Mouse (Mus musculus) B cell, adult 2 months (primary cell): Measurements from ENCODE around the gene Spem2.
"Not testable (repeated sequence)": the region's sequence is repeated elsewhere in the genome, so short reads cannot be mapped to it uniquely, and the experiment has no call there.

Experiments used
- DNase-seq, 2 experiments: peaks; one replicate each; pipeline ENCODE4 v3.0.0; 2022

The Spem2 gene

DNA sequence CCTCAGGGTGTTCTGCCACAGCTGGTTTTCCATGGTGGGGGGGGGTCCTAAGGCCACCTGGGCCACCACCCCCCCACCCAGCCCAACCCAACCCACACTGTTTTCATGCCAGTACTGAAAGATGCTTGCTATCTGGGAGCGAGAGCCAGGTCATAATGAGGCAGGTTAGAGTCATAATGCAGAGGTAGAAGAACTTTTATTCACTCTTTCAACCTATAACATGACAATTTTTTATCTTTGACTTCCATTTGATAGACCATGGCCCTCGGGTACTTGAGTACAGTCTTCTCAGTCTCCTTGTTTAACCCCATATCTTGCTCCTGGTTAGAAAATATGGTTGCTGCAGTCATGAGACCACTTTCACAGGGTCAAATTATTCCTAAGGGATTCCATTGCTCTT lies at the start of gene Spem2:
Gene Spem2, minus strand, starts transcription at position 101 of the 400 bp plus-strand sequence.
- DNase-seq, result no peak

DNA sequence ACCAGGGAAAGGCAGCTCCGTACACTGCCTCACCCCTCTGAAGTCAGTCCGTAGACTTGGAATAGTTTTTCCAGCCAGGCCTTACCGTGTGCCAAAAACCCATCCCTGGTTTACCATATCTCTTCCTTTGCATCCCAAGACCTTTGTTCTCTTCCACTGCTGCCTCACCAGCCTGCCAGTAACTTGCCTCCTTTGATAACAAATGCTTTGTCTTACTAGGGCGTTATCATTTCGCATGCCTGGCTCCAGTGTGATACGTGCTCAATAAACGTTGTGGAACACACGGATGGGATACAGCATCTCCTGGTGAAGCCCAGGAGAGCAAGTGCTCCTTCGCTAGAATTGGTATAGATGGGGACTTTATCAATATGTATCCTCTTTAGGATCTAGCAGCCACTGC lies 49.1 kb upstream of the Spem2 start:
- DNase-seq, result no peak

DNA sequence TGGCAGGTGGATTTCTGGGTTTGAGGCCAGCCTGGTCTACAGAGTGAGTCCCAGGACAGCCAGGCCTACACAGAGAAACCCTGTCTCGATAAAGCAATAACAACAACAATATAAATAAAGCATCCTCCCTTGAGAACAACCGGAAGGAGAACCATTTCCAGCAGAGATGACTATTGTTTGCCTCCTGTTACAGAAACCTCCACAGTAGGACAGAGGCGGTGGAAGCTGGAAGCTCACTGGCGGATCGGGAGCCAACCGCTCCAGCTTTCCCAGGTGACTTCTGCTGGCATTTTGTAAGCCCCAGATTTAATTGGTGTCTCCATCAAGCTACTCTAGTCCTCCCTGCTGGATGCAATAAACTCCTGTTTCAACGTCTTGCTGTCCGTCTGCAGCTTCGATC lies 47.3 kb upstream of the Spem2 start:
- DNase-seq, result no peak

GRCm38 (mm10) chr11:69864138-69864860 lies 46.0 kb upstream of the Spem2 start:
- no peak for DNase-seq

- not testable (repeated sequence) for DNase-seq
These were observed 45.5 kb upstream of the Spem2 start for GRCm38 (mm10) chr11:69863729-69864128.

- DNase-seq, result no peak
These were observed 40.1 kb upstream of the Spem2 start, which contains the start of gene Tnk1 for GRCm38 (mm10) chr11:69858113-69858998. TSS of gene Tnk1 (minus strand) at chr11:69858730.

GRCm38 (mm10) chr11:69855347-69855746 lies 37.1 kb upstream of the Spem2 start:
- DNase-seq, result peak; percentile 78

DNA sequence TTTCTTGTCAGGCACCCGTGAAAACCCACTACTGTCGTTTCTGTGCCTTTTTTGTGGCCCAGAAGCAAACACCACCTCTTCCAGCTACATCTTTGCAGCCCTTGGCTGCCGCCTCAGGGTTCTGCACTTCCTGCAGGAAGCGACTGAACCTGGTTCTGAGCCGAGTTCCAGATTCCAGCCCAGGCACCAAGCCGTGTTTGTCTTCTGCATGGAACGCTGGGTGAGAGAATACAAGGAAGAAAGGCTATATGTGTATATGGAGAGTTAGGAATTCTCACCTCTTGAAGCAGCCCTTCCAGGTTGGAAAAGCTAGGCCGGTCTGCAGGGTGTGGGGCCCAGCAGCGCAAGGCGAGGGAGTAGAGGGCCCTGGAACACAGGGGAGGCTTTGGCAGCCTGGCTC lies 36.4 kb upstream of the Spem2 start:
- DNase-seq, result no peak

GRCm38 (mm10) chr11:69853994-69854393 lies 35.7 kb upstream of the Spem2 start:
- peak in 1 of 2 experiments; percentile 19 for DNase-seq

- peak in 1 of 2 experiments; percentile 31 for DNase-seq
These were observed 32.5 kb upstream of the Spem2 start for GRCm38 (mm10) chr11:69850754-69851153.

DNA sequence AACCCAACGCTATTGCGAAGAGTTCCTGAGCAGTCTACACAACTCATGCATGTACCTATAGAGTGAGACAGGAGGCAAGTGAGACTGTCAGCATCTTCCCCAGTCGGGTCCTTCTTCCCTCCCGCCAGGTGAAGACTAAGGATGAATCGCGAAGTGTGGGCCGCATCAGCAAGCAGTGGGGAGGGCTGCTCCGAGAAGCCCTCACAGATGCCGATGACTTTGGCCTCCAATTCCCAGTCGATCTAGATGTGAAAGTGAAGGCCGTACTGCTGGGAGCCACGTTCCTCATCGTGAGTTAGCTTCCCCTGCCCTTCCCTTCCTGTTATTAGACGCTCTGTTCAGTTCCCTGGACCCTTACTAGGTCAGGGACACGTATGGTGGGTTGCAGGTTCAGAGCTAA lies 31.6 kb upstream of the Spem2 start:
- no peak for DNase-seq

DNA sequence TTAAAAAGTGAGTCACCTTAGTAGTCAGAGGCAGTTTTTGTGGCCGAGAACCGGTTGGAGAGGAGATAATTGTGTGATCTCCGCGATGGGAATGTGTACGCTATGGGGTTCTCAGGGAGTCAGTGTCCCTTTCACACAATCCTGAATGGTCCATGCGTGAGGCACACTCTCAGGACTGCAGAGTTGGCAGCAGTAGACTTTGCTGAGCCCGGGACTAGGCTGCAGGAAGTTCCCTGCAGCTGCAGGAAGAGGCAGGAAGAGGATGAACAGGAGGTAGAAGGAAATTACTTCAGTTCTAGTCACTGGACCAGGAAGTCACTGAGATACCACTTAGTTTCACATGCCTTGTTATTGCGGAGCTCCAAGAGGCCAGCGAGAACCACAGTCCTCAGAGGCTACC lies 30.9 kb upstream of the Spem2 start:
- no peak for DNase-seq

- no peak for DNase-seq
These were observed 29.8 kb upstream of the Spem2 start for GRCm38 (mm10) chr11:69848021-69848420.

DNA sequence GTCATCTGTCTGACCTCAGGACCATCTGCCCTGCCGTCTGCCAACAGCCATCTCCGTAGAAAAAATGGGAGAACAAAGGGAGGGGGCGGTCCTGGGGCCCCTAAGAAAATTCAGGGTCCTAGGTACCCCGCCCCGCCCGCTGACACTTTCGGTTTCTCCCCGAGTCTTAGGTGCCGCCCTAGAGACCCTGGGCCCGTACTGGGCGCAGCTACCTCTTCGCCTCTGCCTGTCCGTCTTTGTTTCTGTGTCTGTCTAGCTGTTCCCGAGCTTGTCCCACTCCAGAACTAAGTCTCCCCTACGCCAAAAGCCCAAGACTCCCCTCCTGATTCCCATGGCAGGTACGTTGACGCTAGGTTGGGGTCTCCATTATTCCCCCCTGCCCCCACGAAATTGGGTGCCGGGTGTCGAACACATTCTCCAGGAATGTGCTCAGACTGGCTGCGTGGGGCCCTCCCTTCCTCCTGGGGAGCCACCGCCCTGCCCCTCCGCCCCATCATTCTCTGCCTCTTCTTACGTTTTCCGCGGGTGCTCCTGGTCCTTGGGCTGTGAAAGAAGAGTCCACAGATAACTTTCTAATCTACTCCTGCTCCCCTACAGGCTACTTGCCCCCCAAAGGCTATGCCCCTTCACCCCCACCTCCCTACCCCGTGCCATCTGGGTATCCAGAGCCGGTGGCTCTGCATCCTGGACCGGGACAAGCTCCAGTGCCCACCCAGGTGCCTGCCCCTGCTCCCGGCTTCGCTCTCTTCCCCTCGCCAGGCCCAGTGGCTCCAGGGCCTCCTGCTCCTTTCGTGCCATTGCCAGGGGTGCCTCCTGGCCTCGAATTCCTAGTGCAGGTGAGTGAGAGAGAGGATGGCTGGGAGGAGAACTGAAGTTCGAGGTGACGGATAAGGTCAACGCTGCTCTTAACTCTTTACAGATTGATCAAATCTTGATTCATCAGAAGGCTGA lies 28.7 kb upstream of the Spem2 start:
- DNase-seq, result no peak

DNA sequence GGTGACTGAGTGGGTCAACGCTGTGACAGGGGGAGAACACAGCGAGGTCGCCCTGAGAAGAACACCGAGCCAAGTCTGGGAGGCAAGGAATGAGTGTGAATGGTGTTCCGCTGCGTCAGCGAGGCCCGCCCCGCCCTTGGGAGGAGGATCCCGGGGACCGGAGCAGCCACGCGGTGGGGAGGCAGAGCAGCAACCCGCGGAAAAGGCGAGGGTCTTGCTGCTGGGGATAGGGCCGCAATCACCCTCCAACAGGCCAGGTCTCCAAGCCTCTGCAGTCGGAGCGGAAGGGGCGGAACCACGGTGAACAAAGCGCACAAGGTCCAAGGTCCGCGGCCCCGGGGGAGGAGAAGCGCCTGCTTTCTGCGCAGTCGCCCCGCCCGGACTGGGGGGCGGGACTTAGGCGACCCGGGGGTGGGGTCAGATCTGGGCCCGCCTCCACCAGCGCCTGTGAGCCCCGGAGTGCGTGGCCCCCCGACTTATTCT lies 28.0 kb upstream of the Spem2 start, which contains the start of gene Plscr3:
Gene Plscr3, plus strand, starts transcription at position 179 of the 483 bp plus-strand sequence.
- peak; percentile 93 for DNase-seq

DNA sequence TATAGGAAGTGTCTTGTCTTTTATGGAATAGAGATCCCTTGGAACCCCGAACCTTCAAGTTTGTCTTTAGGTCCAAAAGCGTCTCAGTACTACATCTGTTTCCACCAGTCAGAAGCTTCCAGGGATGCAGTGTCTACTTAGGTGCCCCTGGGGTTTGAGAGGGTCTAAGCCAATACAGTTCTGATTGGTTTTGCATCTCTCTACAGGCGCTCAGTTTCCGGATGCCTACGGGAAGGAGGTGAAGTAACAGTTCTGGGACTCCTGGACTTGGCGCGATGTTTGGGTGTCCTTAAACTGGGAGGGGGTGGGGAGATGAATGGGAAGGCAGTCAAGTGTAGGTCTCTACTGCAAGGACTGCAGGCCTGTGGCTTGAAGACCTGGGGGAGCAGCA lies 20.4 kb upstream of the Spem2 start:
- no peak for DNase-seq

DNA sequence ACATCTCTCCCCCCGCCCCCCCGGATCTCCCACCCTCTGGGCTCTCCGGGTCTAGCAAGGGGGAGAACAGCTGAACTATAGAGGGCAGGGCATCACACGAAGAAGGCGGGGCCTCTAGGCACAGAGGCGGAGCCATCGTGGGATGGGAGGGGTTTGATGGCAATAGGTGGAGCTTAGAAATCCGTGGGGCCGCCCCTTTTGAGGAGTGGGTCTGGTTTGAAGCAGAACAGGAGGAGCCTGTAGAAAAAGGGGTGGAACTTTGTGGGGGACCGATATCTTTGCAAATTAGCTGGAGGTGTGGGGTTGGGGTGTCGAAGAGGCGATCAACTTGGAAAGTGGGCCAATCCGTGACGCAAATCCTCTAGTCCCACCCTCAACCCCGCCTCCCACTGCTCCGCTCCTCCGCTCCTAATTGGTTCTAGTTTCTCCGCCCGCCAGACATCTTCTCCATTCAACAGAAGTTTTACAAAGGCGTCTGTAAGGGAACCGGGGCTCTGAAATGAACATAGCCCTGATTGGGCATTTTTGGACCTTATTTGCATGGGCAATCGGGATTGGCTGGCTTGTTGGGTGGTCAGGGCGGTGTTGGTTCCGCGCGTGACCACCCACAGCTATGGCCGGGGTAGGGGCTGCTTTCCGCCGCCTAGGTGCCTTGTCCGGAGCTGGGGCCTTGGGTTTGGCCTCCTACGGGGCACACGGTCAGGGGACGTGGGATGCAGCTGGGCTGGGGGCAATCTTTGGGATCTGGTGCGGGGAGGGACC lies 19.9 kb upstream of the Spem2 start, which contains the start of gene Tmem256:
Gene Tmem256, plus strand, starts transcription at position 563 of the 762 bp plus-strand sequence.
- DNase-seq, result peak; percentile 91 to 94

DNA sequence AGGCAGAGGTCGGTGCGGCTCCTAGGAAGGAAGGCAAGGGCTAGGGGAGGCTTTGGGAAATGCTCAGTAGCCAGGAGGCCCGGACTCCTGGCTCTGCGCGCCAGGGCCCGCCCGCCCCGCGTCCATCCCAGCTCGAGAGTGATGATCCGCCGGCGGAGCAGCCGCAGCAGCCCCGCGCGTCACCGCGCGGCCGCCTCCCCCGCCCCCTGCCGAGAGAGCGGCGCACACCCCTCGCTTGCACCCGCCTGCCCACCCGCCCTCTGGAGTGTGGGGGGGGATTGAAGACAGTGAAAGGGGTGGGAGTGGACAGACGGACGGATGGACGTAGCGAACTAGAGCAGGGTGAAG lies 19.3 kb upstream of the Spem2 start, which contains the start of gene Nlgn2:
Gene Nlgn2, minus strand, starts transcription at position 181 of the 348 bp plus-strand sequence.
- DNase-seq, result no peak

GRCm38 (mm10) chr11:69836703-69837576 lies 18.7 kb upstream of the Spem2 start:
- DNase-seq, result no peak

DNA sequence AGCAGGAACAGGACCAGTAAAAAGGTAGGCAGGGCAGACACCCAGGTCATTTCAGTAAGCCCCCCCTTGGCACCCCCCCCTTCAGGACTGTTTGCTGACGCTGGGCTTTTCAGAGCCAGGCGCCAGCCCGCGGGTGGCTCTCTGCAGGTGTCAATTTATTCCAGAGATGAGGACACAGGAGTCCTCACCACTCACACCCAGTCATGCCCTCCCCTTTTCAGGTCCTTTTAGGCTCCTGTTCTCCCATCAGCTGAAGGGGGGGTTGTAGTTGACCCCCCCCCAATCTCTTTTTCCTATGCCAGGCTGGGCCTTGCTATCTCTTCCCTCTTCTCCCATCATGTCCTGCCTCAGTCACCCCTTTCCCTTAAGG lies 17.7 kb upstream of the Spem2 start:
- no peak for DNase-seq
